Mouse (Mus musculus) heart, adult 2 months (tissue): ENCODE measurements around the gene Tac1. TPM values are rescaled to one million over a fixed set of nuclear protein-coding genes. Genes with fewer than 3 reads are reported as not detected.

Experiments used
- polyA plus RNA-seq: library from polyadenylated mRNA; depleted of rRNA; stranded (reverse); fragments of >200 nt; gene quantifications from 2 replicates; pipeline ENCODE4 v1.2.3, GENCODE M21; 2012; rRNA removed
- total RNA-seq, 2 experiments: library from RNA; stranded (reverse); gene quantifications; 2 replicates each; pipeline ENCODE4 v1.2.3; 2021

Gene Tac1
- total and polyA plus RNA-seq, 3 experiments, result 0.29 to 0.96 (median 0.32) TPM

Other genes with a start within 250 kb of the Tac1 start
- gene Asns, start 138.4 kb downstream of the Tac1 start, total RNA-seq, result 1 to 10 TPM; 2.9 to 3.2 TPM
- 5.5 and 14.0 TPM in 2 replicates for gene Asns, start 138.4 kb downstream of the Tac1 start, polyA plus RNA-seq